Mouse (Mus musculus): ENCODE data around the gene Polr2e. TPM values are rescaled to one million over a fixed set of nuclear protein-coding genes. Genes with fewer than 3 reads are reported as not detected.
A peak's percentile ranks its signal among the peaks of the same experiment; 100 is the strongest.
"Not testable (repeated sequence)": the region's sequence is repeated elsewhere in the genome, so short reads cannot be mapped to it uniquely, and the experiment has no call there.

The Polr2e gene
- total RNA-seq, 1 experiment from 2014 or later: 101 TPM

DNA sequence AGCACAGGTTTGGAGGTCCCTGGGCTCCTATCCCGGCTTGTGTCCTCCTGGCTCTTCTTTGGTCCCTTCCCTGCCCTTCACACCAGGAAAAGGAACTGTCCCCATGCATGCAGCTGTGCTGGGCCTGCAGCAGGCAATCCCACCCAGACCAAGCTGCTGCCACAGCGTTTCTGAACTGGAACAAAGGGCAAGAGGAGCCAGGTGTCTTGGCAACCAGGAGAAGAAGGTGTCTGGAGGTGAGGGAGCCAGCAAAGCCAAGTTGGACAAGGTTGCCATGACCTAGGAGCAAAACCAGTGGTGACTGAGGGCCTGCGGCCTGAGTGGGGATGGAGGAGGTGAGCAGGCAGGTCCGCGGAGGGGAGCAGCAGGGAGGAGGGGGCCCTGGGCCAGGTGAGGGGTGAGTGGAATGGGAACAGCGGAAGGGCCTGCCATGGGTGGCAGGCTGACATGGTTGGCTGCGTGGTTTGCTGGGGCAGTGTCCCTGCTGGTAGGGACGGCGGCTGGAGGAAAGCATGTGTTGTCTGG lies 7.5 kb upstream of the Polr2e start, which contains the start of gene Gpx4:
Gene Gpx4 (plus strand): TSS at position 126 of the 525 bp plus-strand sequence.
- ATAC-seq (replicated peaks in 1 of 2; ENCODE audit: insufficient read depth in 1 of 2, low FRiP score in 2 of 2, low TSS enrichment in 1 of 2, low read depth in 1 of 2, poor library complexity in 2 of 2, severe bottlenecking in 2 of 2): no peak

GRCm38 (mm10) chr10:80045766-80046165 lies 6.2 kb upstream of the Polr2e start:
- no peak for ATAC-seq (replicated peaks in 1 of 2; ENCODE audit: insufficient read depth in 1 of 2, low FRiP score in 2 of 2, low TSS enrichment in 1 of 2, low read depth in 1 of 2, poor library complexity in 2 of 2, severe bottlenecking in 2 of 2)

- not testable (repeated sequence) for ATAC-seq (replicated peaks in 1 of 2; ENCODE audit: insufficient read depth in 1 of 2, low FRiP score in 2 of 2, low TSS enrichment in 1 of 2, low read depth in 1 of 2, poor library complexity in 2 of 2, severe bottlenecking in 2 of 2)
Observed at GRCm38 (mm10) chr10:80045364-80045763, 5.8 kb upstream of the Polr2e start.

DNA sequence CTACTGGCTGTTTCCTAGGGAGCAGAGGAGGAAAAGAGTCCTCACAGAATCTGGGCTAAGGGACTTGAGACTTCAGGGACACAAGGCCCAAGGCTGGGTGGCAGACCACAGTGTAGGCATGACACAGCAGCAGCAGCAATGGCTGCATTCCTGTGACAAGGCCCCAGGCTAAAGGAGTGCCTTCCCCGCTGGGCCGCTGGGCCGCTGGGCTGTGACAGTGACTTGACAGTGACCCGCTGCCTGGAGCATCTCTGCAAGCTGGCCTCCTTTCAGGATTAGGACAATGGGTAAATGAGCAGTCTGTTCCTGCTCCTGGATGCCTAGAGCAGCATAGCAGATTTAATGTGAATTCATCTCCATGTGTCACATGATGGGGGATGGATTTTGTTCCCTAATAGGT lies 4.5 kb upstream of the Polr2e start:
- ATAC-seq (replicated peaks in 1 of 2; ENCODE audit: insufficient read depth in 1 of 2, low FRiP score in 2 of 2, low TSS enrichment in 1 of 2, low read depth in 1 of 2, poor library complexity in 2 of 2, severe bottlenecking in 2 of 2): no peak

DNA sequence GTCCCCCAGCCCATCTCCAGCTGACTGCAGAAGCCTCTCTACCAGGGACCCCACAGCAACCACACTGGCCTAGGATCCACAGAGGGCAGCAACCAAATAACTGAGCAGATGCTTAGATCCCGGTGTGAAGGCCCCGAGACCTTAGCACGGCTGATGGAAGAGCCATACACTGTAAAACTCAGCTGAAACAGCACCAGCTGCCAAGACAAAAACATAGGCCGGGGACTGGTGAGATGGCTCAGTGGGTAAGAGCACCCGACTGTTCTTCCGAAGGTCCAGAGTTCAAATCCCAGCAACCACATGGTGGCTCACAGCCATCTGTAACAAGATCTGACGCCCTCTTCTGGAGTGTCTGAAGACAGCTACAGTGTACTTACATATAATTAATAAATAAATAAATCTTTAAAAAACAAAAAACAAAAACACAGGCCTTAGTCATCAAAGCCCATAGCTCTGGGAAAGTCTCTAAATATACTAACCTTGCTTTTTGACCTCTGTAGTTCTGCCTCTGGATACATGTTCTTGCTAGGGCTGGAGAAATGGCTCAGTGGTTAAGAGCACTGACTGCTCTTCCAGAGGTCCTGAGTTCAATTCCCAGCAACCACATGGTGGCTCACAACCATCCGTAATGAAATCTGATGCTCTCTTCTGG lies 1.9 kb upstream of the Polr2e start:
- not testable (repeated sequence) for ATAC-seq (replicated peaks in 1 of 2; ENCODE audit: insufficient read depth in 1 of 2, low FRiP score in 2 of 2, low TSS enrichment in 1 of 2, low read depth in 1 of 2, poor library complexity in 2 of 2, severe bottlenecking in 2 of 2)

GRCm38 (mm10) chr10:80036832-80037231 lies 2.8 kb downstream of the Polr2e start:
- no peak for ATAC-seq (replicated peaks in 1 of 2; ENCODE audit: insufficient read depth in 1 of 2, low FRiP score in 2 of 2, low TSS enrichment in 1 of 2, low read depth in 1 of 2, poor library complexity in 2 of 2, severe bottlenecking in 2 of 2)

GRCm38 (mm10) chr10:80035686-80036085 lies 3.9 kb downstream of the Polr2e start:
- no peak for ATAC-seq (replicated peaks in 1 of 2; ENCODE audit: insufficient read depth in 1 of 2, low FRiP score in 2 of 2, low TSS enrichment in 1 of 2, low read depth in 1 of 2, poor library complexity in 2 of 2, severe bottlenecking in 2 of 2)

DNA sequence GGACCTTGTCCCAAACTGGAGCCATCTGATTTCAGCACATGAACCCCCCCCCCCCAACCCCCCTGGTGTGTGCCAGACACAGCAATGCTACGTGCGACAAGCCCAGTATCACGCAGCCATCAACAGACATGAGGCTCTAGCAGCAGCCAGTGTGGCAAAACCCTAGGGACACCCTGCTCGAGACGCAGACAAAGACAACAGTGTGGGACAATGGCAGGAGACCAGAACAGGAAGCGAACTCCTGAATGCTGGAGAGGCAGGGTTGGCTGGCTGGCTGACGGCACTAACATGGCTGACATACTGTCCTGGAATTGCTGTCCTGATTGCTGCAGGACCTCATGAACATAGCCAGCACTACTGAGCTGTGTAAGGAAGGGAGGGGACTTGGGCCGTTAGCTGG lies 4.4 kb downstream of the Polr2e start:
- no peak for ATAC-seq (replicated peaks in 1 of 2; ENCODE audit: insufficient read depth in 1 of 2, low FRiP score in 2 of 2, low TSS enrichment in 1 of 2, low read depth in 1 of 2, poor library complexity in 2 of 2, severe bottlenecking in 2 of 2)

DNA sequence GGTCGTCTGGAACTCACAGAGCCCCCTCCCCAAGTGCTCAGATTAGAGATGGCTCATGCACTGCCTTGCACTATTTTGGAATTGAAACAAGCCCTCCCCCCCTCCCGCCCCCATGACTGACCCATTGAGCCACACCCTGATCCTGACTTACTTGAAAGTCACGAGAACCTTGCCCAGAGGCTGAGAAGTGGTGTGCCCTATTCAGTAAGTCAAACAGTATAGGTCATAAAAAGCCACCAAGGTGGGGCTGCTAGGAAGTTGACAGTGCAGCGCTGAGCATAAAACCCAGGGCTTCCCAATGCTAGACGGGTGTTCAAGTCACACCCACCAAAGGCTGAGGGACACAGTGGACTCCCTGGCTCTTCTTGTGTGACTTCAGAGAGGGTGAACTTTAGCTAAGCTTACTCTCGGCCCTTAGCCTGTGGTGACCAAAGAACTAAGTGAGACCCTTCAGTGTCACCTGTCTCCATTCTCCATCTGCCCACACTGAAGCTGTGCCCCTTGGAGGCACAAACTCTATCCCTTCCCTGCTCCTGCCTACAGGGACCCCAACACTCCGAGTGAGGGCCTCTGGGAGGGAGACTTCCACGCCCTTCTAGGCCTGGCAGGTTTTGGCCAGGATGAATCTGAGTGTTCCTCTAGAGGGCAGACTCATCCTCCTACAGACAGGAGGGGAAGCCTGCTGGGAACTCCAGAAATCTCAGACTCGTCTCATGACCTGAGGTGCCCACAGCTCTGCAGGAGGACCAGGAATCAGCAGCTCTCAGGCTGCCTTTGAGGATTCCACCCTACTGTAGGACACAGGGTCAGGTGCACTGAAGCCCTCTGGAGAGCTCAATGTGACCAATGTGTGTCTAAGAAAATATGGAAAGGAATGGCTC lies 5.8 kb downstream of the Polr2e start:
- peak in 1 of 2 experiments; percentile 25; a peak in 1 of 4 replicates for ATAC-seq (replicated peaks in 1 of 2; ENCODE audit: insufficient read depth in 1 of 2, low FRiP score in 2 of 2, low TSS enrichment in 1 of 2, low read depth in 1 of 2, poor library complexity in 2 of 2, severe bottlenecking in 2 of 2)

GRCm38 (mm10) chr10:80032799-80033480 lies 6.7 kb downstream of the Polr2e start:
- ATAC-seq (replicated peaks in 1 of 2; ENCODE audit: insufficient read depth in 1 of 2, low FRiP score in 2 of 2, low TSS enrichment in 1 of 2, low read depth in 1 of 2, poor library complexity in 2 of 2, severe bottlenecking in 2 of 2): peak; percentile 37 to 56

GRCm38 (mm10) chr10:80030736-80031135 lies 8.9 kb downstream of the Polr2e start:
- ATAC-seq (replicated peaks in 1 of 2; ENCODE audit: insufficient read depth in 1 of 2, low FRiP score in 2 of 2, low TSS enrichment in 1 of 2, low read depth in 1 of 2, poor library complexity in 2 of 2, severe bottlenecking in 2 of 2): no peak

DNA sequence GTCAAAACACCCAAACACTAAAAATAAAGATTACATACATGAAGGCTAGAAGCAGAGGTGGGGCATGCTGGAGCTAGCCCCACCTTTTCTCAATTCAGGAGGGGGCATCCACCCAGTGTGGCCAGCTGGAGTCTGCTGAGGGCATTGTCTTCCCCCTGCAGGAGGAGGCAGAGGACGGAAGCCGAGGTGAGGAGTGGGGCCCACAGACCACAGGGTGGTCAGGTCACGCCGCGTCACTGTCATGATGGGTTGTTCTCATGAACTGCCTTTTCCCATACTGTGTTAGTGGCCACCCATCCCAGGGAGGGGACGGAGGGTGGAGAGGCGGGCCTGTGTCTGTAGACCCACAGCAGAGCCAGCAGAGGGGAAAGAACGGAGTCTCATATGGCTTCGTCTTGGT lies 9.4 kb downstream of the Polr2e start:
- ATAC-seq (replicated peaks in 1 of 2; ENCODE audit: insufficient read depth in 1 of 2, low FRiP score in 2 of 2, low TSS enrichment in 1 of 2, low read depth in 1 of 2, poor library complexity in 2 of 2, severe bottlenecking in 2 of 2): 0 out of 4 replicates have a peak, but pooled peaks of 1 of the 2 experiments have one; percentile 2

DNA sequence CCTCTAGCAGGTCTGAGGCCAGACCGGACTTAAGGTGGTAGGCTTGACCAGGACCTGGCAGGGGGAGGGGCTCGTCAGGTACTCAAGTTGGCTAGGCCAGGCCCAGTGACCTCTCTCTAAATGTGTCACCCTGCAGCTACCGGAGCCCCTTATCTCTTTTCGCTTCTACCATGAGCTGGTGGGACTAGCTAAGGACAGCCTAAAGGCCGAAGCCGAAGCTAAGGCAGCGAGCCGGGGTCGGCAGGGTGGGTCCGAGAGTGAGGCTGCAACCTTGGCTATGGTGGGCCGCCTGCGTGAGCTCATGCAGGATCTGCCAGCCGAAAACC lies 11.1 kb downstream of the Polr2e start:
- no peak for ATAC-seq (replicated peaks in 1 of 2; ENCODE audit: insufficient read depth in 1 of 2, low FRiP score in 2 of 2, low TSS enrichment in 1 of 2, low read depth in 1 of 2, poor library complexity in 2 of 2, severe bottlenecking in 2 of 2)

DNA sequence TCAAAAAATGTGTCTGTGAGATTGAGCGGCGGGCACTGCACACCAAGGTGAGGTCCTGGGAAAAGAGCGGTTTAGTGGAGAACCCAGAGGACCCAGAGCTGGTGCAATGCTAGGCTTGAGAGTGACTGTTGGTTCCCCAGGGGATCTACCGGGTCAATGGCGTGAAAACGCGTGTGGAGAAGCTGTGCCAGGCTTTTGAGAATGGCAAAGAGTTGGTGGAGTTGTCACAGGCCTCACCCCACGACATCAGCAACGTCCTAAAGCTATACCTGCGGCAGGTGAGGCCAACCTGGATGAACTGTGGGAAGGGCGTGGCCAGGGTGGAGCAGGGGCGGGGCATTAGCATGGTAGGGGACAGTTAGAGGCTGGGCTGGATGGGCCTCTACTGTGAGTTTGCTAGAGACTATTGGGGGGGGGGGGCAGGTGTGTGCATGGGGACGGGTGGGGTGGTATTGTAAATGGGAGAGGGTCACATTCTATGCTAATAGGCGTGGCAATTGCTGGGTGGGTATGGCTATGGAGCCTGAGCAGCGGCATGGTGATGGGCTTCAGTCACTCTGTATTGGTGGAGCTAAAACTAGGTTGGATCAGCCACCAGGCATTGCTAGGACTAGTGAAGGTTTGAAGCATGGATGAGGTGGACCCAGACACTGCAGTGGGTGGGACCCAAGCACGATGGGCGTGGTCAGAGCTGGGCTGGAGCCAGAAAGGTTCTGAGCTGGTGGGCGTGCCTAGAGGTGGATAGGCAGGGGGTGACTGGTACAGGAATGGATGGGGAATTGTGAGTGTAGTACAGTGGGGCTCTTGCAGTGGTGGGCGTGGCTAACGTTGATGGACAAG lies 11.7 kb downstream of the Polr2e start:
- ATAC-seq (replicated peaks in 1 of 2; ENCODE audit: insufficient read depth in 1 of 2, low FRiP score in 2 of 2, low TSS enrichment in 1 of 2, low read depth in 1 of 2, poor library complexity in 2 of 2, severe bottlenecking in 2 of 2): no peak

DNA sequence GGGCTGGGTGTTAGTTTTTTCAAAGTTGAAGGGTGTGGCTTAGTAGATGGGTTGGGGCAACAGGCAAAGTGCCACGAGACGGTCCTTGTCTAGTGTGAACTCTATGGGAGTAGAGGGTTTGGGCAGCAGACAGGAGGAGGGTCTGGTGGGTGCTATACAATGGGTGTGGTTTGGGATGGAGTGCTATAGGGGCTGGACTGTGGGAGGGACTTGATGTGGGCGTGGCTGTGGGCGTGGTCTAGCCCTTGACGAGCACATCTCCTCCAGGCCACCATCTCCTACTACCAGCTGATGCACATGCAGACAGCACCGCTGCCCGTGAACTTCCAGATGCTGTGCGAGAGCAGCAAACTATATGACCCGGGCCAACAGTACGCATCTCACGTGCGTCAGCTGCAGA lies 13.7 kb downstream of the Polr2e start:
- no peak for ATAC-seq (replicated peaks in 1 of 2; ENCODE audit: insufficient read depth in 1 of 2, low FRiP score in 2 of 2, low TSS enrichment in 1 of 2, low read depth in 1 of 2, poor library complexity in 2 of 2, severe bottlenecking in 2 of 2)

GRCm38 (mm10) chr10:80025463-80025862 lies 14.1 kb downstream of the Polr2e start:
- ATAC-seq (replicated peaks in 1 of 2; ENCODE audit: insufficient read depth in 1 of 2, low FRiP score in 2 of 2, low TSS enrichment in 1 of 2, low read depth in 1 of 2, poor library complexity in 2 of 2, severe bottlenecking in 2 of 2): no peak

GRCm38 (mm10) chr10:80025044-80025347 lies 14.6 kb downstream of the Polr2e start:
- ATAC-seq (replicated peaks in 1 of 2; ENCODE audit: insufficient read depth in 1 of 2, low FRiP score in 2 of 2, low TSS enrichment in 1 of 2, low read depth in 1 of 2, poor library complexity in 2 of 2, severe bottlenecking in 2 of 2): no peak

Measured in hematopoietic stem cell, adult 5-6 weeks (primary cell).